Mouse (Mus musculus) small intestine, adult 2 months (tissue): ENCODE data around the gene Tmem141.

ENCODE experiments used
- CTCF ChIP-seq: fragments of 200-500 bp; IDR thresholded peaks from 2 replicates; pipeline ENCODE4 v1.5.1; 2012; ENCODE audit warnings: low read depth, mild to moderate bottlenecking, control low read depth, inconsistent platforms, low read length, moderate library complexity, mixed read lengths; ENCODE audit not compliant: insufficient replicate concordance, insufficient read length; ENCODE audit errors: extremely low read depth
- POLR2A ChIP-seq: fragments of 200-500 bp; IDR thresholded peaks from 2 replicates; pipeline ENCODE4 v1.6.1; 2012; ENCODE audit warnings: low read depth, mild to moderate bottlenecking, control low read depth, inconsistent platforms, low read length, moderate library complexity

GRCm38 (mm10) chr2:25608671-25609070 lies 13.1 kb downstream of the Tmem141 start:
- TF ChIP-seq CTCF (no peak), POLR2A (no peak)
